ENCODE assay signal across 22 mouse cellular contexts in the genomic region with DNA sequence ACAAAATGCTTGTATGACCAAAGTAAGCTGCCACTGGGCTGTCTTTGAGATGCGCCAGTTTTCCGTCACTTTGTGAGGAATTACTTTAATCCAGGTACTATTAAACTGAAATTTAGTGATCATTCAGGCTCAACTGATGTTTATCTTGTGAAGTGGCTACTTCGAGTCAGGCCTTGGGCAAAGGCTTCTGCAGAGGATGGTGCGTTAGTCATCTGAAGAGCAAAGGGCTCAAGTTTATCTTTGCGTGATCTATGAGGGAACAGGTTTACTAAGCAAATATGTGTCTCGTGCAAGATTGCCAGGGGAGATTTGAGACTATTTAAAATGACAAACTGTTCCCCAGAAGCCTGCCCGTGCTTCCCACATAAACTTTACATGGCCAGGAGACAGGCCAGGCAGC.
DNase-seq lines count a peak whose midpoint lies in the region; ATAC-seq lines count a peak whose summit lies in the region.
"Had no signal": no experiment of that assay in that cellular context is flagged by ENCODE, and none has a peak within 500 bp of the region (broad histone marks: within the 10 kb centered on the region; RNA-seq: fewer than 3 reads in every experiment).

No protein-coding gene starts in this region.

- no peak for ATAC-seq in intestine, embryonic 16.5 days
- ATAC-seq: forebrain, embryonic 13.5 days; forebrain, embryonic 15.5 days had no signal

- DNase-seq in urinary bladder, adult 18-20 months (ENCODE audit: low spot score in 2 of 2) = peak; percentile 10 to 18
- DNase-seq in urinary bladder, adult 2 months (ENCODE audit: low spot score) = no peak
- peak; percentile 3 for DNase-seq in urinary bladder, postnatal 25 days (ENCODE audit: low spot score)
- DNase-seq in urinary bladder, postnatal 10 days (ENCODE audit: low spot score) = no peak
- DNase-seq in gonadal fat pad, adult 2 months (ENCODE audit: low read depth) = peak; percentile 64
- no peak for DNase-seq in kidney, adult 18-20 months
- DNase-seq: adrenal gland, adult 2 months; adrenal gland, postnatal 10 days; adrenal gland, postnatal 25 days; cerebellum, adult 11 months; cerebellum, adult 18-20 months; cerebellum, adult 8-10 months; cerebellum, adult 9-11 months; cerebellum, postnatal 14 days; cerebellum, postnatal 36 days; embryo, embryonic 11 days had no signal

- H3K4me3 ChIP-seq in intestine, embryonic 16.5 days (ENCODE audit: low read length) = no peak overlapping the region
- H3K4me3 ChIP-seq: embryonic facial prominence, embryonic 13.5 days; embryonic facial prominence, embryonic 15.5 days; erythroblast, embryonic 14.5 days; forebrain, embryonic 13.5 days; forebrain, embryonic 15.5 days had no signal

- WGBS in intestine, embryonic 16.5 days = 35% methylated on average over 7 of the region's 7 CpGs

- H3K9ac ChIP-seq in intestine, embryonic 16.5 days (ENCODE audit: low read depth, low read length) = no peak overlapping the region
- H3K9ac ChIP-seq: embryonic facial prominence, embryonic 13.5 days; embryonic facial prominence, embryonic 15.5 days; forebrain, embryonic 13.5 days; forebrain, embryonic 15.5 days had no signal

- H3K27ac ChIP-seq in intestine, embryonic 16.5 days (ENCODE audit: low read length) = no peak overlapping the region
- H3K27ac ChIP-seq: embryonic facial prominence, embryonic 13.5 days; embryonic facial prominence, embryonic 15.5 days; forebrain, embryonic 13.5 days; forebrain, embryonic 15.5 days had no signal

- no peaks in the 10 kb centered on the region for H3K4me1 ChIP-seq in intestine, embryonic 16.5 days (ENCODE audit: control insufficient read depth, insufficient read depth, low read length)
- H3K4me1 ChIP-seq: embryonic facial prominence, embryonic 13.5 days; embryonic facial prominence, embryonic 15.5 days; forebrain, embryonic 13.5 days; forebrain, embryonic 15.5 days had no signal

- H3K36me3 ChIP-seq in intestine, embryonic 16.5 days (ENCODE audit: control insufficient read depth, insufficient read depth, low read length) = no peaks in the 10 kb centered on the region
- H3K36me3 ChIP-seq: embryonic facial prominence, embryonic 13.5 days; embryonic facial prominence, embryonic 15.5 days; forebrain, embryonic 15.5 days had no signal

- no peaks in the 10 kb centered on the region for H3K27me3 ChIP-seq in intestine, embryonic 16.5 days (replicated peaks; ENCODE audit: control insufficient read depth, insufficient read depth, low read length)
- H3K27me3 ChIP-seq: embryonic facial prominence, embryonic 13.5 days; embryonic facial prominence, embryonic 15.5 days; forebrain, embryonic 13.5 days; forebrain, embryonic 15.5 days had no signal

- no peak overlapping the region for H3K4me2 ChIP-seq in intestine, embryonic 16.5 days (ENCODE audit: low read depth, low read length)
- H3K4me2 ChIP-seq: embryonic facial prominence, embryonic 13.5 days; embryonic facial prominence, embryonic 15.5 days; forebrain, embryonic 13.5 days; forebrain, embryonic 15.5 days had no signal

- no peaks in the 10 kb centered on the region for H3K9me3 ChIP-seq in intestine, embryonic 16.5 days (ENCODE audit: control insufficient read depth, low read length)
- H3K9me3 ChIP-seq: embryonic facial prominence, embryonic 13.5 days; embryonic facial prominence, embryonic 15.5 days; forebrain, embryonic 13.5 days; forebrain, embryonic 15.5 days had no signal

Comparison
In these comparisons a context has a peak if more than half of its experiments do, and no peak if none do; other contexts are left out.
1. DNase-seq: peak in urinary bladder, adult 18-20 months (2 of 2), urinary bladder, postnatal 25 days (single experiment) and gonadal fat pad, adult 2 months (single experiment); none in urinary bladder, adult 2 months (single experiment), urinary bladder, postnatal 10 days (single experiment) and kidney, adult 18-20 months (single experiment).